Mouse (Mus musculus): ENCODE measurements around the gene Cbln1. TPM values are rescaled to one million over a fixed set of nuclear protein-coding genes. Genes with fewer than 3 reads are reported as not detected.

Gene Cbln1
- 0.58 and 0.77 TPM in 2 replicates for polyA plus RNA-seq (2012; rRNA removed)

DNA sequence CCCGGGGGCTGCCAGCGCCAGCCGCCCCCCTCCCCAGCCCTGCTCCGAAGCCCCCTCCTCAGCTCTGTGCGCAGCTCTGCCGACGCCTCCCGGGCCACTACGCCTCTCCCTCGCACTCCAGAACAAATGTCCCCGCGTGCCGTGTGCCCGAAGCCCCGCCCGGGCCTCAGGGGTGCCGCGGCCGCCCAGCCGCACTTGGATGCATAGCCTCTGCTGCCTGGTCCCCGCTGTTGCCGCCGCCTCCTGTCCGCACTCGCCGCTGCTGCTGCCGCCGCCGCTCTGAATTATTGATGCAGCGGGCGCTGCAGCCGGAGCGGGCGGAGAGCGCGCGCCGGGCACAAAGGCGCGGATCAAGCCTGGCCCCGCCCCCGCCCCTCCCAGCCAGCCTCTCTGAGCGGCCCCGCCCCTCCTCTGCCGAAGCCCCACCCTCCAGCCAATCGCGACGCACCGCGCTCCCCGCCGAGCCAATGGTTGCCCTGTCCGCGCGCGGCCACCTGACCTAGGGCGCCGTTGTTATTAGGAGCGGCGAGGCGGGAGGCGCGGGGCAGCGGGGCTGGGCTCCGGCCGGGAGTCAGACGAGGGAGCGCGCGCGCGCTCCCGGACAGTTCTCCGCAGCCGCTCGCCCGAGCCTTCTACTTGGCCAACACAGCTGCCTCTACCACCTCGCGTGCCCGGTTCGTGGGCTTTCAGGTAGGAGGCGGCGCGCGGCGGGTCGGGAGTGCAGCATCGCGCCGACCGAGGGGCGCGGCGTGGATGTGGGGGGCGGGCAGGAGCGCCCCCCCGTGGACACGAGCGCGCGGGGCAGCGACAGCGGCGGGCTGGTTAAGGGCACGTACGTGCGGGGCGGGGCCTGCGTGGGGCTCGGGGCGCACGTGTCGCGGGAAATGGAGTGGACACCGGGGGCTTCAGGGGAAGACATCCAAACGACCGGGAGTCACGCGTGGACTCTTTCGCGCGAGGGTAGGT lies at the start of gene Cbln1:
TSS of gene Cbln1 (minus strand) at position 339 of the 966 bp plus-strand sequence.

Other genes starting within 250 kb of the Cbln1 start
- gene 4933402J07Rik, start 91.2 kb upstream of the Cbln1 start, polyA plus RNA-seq (2012; rRNA removed): 0.16 and 0.44 TPM in 2 replicates